In the genomic region with DNA sequence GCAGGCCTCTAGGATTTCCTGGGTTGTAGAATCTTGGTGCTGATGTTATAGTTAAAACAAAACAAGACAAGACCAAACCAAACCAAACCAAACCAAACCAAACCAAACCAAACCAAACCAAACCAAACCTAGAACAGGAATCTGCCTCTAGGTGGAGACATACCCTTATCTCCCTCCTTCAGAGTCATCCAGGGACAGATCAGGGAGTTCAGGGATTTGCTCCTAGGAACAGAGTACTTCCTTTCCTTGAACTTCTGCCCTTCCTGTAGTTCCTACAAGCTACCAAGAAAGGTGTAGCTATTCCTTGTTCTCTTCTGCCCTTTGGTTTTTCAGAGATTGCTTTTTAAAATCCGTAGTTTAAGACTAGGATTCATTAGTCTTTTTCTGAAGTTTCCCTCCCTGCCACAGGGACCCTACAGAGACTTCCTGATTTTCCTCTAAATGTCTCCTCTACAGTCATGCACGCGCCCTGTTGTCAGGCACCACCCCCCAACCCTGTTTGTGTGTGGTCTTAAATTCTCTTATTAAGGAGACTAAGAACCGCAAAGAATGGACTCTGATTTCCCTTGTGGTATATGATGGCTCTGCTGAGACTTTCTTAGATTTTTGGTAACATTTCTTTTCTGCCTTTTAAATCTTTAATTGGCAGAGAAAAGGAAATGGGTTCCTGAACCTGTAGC, we compare ENCODE assay signal across 8 mouse cellular contexts.
DNase-seq lines count a peak whose midpoint lies in the region.

No protein-coding gene starts in this region.

- DNase-seq in adrenal gland, adult 2 months = peak; percentile 1
- no peak for DNase-seq in adrenal gland, postnatal 4 days (ENCODE audit: low spot score in 2 of 2)
- DNase-seq in kidney, adult 9 months = peak; percentile 17
- no peak for DNase-seq in kidney, postnatal 25 days
- peak; percentile 1 for DNase-seq in right cerebral cortex, adult 18-20 months
- DNase-seq in right cerebral cortex, postnatal 36 days (ENCODE audit: low spot score in 2 of 2) = no peak
- DNase-seq in urinary bladder, postnatal 14 days (ENCODE audit: low spot score) = no peak
- DNase-seq in frontal cortex, postnatal 25 days (ENCODE audit: low spot score in 2 of 2) = no peak

Comparison
In these comparisons a context has a peak if more than half of its experiments do, and no peak if none do; other contexts are left out.
1. DNase-seq: peak in adrenal gland, adult 2 months (single experiment), kidney, adult 9 months (single experiment) and right cerebral cortex, adult 18-20 months (single experiment); none in adrenal gland, postnatal 4 days (0 of 2), kidney, postnatal 25 days (0 of 2), right cerebral cortex, postnatal 36 days (0 of 2), urinary bladder, postnatal 14 days (single experiment) and frontal cortex, postnatal 25 days (0 of 2).